Mouse (Mus musculus): ENCODE data around the gene Pex3.
"Not testable (repeated sequence)": the region's sequence is repeated elsewhere in the genome, so short reads cannot be mapped to it uniquely, and the experiment has no call there.

Gene Pex3

GRCm38 (mm10) chr10:13536706-13537105, 16.2 kb downstream of the Pex3 start:
- DNase-seq (ENCODE audit: low spot score) = no peak

GRCm38 (mm10) chr10:13534751-13535150, 18.2 kb downstream of the Pex3 start:
- no peak for DNase-seq (ENCODE audit: low spot score)

- DNase-seq (ENCODE audit: low spot score) = no peak
Observed at GRCm38 (mm10) chr10:13528155-13528554, 24.8 kb downstream of the Pex3 start.

DNA sequence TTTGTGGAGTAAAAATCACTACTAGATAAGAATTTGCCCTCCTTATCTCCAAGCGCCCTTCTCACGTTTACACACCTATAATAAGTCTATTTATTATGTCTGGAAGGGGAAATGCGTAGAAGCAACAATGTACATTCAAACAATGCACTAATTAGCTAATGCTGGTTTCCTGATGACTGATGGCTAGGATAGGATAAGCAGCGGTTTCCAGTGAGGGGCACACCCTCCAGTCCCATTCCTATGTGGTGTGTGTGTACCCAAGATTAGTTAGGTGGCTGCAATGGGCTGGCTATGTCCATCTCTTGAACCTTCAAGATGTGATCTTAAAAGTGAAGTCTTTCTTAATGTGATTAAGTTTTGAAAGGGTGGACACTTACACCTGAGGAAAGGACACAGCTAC, 31.1 kb downstream of the Pex3 start:
- no peak for DNase-seq (ENCODE audit: low spot score)

DNA sequence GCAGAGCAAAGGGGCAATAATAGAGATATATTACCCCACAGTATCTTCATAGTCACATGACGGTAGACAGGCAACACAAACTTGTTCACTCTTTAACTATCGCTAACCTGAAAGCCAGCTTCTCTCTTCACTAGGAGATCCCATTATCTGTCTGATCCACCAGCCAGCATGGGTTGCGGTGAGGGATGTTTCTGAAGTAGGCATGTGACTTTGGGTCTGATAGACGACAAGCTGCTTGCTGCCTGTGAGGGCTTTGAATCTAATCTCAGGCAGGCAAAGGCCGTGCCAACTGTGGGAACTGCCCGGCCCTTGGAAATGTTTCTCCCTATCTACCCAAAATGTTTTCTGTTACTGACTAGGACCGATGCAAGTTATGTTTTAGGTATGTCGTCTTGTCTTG, 50.6 kb downstream of the Pex3 start:
- DNase-seq (ENCODE audit: low spot score) = no peak

- not testable (repeated sequence) for DNase-seq (ENCODE audit: low spot score)
Observed at GRCm38 (mm10) chr10:13501533-13501932, 51.4 kb downstream of the Pex3 start.

GRCm38 (mm10) chr10:13500938-13501496, 51.9 kb downstream of the Pex3 start:
- DNase-seq (ENCODE audit: low spot score) = peak; percentile 67

- no peak for DNase-seq (ENCODE audit: low spot score)
Observed at GRCm38 (mm10) chr10:13500473-13500872, 52.5 kb downstream of the Pex3 start.

GRCm38 (mm10) chr10:13499331-13499730, 53.6 kb downstream of the Pex3 start, which contains the start of gene Fuca2:
Fuca2 (plus strand) TSS chr10:13499540.
- no peak for DNase-seq (ENCODE audit: low spot score)

DNA sequence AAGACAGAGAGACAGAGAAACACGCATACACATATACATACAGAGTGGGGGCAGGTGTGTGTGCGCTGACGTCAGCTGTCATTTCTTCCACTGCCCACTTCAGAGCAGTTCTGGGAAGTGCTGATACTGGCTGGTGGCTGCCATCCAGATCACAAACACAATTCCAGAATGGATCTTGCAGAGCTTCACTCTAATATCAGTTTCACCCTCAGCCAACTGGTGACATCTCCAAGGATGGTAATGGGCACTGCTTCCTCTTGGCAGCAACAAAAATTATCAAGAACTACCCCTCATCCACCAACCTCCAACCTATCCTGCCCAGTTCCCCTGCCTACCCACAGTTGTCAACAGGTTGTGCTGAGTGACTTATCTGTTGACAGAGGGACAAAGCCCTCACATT, 56.6 kb downstream of the Pex3 start:
- DNase-seq (ENCODE audit: low spot score) = no peak

GRCm38 (mm10) chr10:13493978-13494686, 58.8 kb downstream of the Pex3 start:
- no peak for DNase-seq (ENCODE audit: low spot score)

GRCm38 (mm10) chr10:13489671-13490070, 63.3 kb downstream of the Pex3 start:
- DNase-seq (ENCODE audit: low spot score) = no peak

DNA sequence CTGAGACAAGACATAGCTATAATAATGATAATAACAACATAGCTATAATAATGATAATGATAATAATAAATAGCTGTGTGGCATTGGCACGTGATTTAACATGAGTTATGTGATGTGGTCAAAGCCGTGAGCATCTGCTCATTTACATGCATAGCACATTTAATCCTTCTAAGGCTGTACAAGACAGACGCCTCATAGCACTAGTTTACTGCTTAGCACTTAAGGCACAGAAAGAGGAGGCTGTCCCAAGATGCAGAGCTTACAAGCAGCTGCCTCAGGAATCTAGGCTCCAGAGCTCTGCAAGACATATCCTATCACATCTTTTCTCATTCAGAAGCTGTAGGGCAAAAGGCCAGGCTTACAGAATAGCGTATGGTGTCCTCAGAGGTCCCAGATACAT, 67.0 kb downstream of the Pex3 start:
- DNase-seq (ENCODE audit: low spot score) = no peak

DNA sequence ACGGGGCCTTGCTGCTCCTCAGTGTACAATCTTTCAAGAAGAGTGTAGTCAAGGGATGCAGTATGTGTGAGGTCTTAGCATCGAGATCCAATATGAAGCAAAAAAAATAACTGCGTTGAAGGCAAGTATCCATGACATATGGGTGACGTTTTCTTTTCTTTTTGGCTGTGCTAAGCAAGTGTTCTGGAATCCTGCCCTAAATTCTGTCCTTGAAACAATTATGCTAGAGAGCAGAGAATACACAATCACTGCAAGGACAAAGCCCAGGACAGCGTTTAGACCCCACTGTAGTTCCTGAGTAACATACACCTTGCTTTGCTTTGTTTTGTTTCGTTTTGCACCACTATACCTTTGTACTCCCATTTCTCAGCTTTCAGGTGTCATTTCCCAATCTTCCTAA, 73.6 kb downstream of the Pex3 start:
- DNase-seq (ENCODE audit: low spot score) = no peak

- DNase-seq (ENCODE audit: low spot score) = no peak
Observed at GRCm38 (mm10) chr10:13475121-13475520, 77.8 kb downstream of the Pex3 start.

GRCm38 (mm10) chr10:13474568-13474955, 78.4 kb downstream of the Pex3 start:
- DNase-seq (ENCODE audit: low spot score) = no peak
